Mouse (Mus musculus): ENCODE measurements around the gene Ttc9c.
A peak's percentile ranks its signal among the peaks of the same experiment; 100 is the strongest.

Ttc9c gene

DNA sequence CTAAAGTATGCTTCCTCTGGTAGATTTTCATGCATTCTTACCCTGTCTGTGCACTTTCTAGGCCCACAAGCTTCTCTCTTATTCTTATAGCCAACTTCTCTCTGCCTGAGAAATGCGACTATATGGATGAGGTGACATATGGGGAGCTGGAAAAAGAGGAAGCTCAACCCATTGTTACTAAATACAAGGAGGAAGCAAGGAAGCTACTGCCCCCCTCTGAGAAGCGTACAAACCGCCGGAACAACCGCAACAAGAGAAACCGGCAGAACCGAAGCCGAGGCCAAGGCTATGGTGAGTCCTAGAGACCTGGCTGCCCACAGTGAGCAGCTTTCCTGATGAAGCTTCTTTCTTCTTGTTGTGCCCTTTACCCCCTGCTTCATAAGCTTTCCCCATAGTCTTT, 10.5 kb upstream of the Ttc9c start, which contains the start of gene AC129217.1:
Gene AC129217.1, plus strand, starts transcription at position 114 of the 400 bp plus-strand sequence.
- no peak for DNase-seq

DNA sequence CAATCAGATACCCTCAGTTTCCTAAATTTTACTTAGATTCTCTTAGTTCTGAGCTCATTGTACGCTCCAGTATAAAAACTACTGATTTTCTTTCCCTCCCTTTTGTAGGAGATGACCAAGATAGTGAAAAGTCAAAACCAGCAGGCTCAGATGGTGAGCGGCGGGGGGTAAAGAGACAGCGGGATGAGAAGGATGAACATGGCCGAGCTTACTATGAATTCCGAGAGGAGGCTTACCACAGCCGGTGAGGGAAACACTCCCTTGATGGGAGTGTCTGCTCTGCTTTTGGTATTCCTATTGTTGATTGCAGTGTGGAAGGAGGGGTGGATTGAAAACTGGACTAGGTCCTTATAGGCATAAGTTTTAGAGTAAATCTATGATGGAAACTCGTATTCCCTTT, 3.6 kb upstream of the Ttc9c start:
- peak; percentile 70 to 77 for DNase-seq

DNA sequence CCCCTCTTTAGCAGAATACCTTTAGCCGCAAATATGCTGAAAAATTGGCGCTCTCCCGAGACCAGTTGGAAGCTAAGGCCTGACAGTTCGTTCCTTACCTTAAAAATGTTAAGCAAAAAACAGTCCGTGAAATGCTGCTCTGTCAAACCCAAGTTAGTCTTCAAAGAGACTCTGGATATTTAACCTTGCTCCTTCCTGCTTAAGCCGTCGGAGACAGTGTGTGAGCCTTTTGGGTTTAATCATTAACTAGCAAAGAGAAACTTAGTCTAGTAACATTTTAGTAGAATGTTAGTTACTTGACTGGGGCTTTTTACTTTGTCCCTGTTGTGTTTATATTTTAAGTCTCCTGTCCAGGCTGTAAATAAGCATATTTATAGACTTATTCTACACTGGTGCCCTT, 2.0 kb upstream of the Ttc9c start:
- DNase-seq, result no peak

DNA sequence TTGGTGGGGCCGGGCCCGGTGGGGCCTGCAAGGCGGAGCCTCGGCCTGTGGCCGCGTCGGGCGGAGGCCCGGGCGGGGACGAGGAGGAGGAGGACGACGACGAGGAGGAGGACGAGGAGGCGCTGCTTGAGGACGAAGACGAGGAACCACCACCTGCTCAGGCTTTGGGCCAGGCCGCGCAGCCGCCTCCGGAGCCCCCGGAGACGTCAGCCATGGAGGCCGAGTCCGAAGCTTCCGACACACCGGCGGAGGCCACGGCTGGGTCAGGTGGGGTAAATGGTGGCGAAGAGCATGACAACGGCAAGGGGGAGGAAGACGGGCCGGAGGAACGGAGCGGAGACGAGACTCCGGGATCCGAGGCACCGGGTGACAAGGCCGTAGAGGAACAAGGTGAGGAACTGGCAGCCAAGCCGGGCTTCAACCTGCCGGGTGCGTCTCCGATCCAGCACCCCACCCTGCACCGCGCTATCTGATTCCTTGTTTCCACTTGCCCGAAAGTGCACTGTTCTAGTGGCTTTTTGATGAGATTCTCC, 1.4 kb upstream of the Ttc9c start:
- DNase-seq, result peak in 1 of 2 experiments; percentile 64

DNA sequence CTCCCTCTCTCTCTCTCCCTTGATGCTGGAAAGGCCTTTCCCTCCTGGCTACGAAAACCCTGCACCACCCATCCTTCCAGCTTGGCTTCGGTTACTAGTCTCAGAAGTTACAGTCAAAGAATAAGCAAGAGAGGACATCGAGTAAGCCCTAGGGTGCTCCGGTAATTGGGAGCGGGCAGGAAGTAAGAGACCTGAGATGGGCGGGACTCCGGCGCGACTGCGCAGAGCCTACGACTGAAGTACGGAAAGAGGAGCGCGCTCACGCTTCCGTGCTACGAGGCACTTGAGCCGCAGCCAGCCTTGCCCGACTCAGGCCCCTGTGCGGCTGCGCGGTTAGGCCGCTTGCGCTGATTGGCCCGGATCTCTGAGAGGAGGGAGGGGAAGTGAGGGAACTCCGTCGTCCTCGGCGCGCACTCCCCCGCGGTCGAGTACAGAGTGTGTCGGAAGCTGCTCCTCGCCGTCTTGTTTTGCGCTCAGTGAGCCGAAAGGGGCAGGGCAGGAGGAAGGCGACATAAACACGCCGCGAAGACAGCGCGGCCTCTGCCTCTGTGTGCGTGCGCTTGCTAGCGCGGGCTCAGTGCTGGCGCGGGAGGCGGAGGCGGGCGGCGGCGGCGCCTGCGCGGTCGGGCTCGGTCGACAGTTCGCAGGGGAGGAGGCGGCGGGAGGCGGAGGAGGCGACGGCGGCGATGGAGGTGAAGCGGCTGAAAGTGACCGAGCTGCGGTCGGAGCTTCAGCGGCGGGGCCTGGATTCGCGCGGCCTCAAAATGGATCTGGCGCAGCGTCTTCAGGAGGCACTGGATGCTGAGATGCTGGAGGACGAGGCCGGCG, 677 bp upstream of the Ttc9c start, which contains the start of gene Hnrnpul2:
Gene Hnrnpul2, plus strand, starts transcription at position 415 of the 828 bp plus-strand sequence.
- DNase-seq, result peak; percentile 99

DNA sequence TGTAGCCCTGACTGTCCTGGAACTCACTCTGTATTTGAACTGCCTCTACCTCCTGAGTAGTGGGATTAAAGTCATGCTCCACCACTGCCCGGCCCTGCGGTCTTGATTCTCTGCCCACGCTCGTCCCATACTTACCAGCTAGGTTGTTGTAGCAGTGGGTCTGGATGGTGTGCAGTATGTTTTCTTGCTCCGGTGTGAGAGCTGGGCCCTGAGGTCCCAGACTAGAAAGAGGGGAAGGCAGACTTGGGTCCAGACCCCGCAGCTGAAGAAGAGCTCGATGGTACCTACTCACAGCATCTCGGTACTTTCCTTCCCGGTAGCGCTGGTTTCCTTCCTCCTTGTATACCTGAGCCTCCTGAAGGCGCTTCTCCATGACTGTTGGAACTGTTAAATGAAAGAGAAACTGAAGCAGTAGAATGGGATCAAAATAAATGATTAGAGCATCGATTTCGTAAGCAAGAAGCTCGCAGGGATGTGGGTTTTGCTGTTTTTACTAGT, 783 bp downstream of the Ttc9c start:
- peak in 1 of 2 experiments; percentile 32 for DNase-seq

DNA sequence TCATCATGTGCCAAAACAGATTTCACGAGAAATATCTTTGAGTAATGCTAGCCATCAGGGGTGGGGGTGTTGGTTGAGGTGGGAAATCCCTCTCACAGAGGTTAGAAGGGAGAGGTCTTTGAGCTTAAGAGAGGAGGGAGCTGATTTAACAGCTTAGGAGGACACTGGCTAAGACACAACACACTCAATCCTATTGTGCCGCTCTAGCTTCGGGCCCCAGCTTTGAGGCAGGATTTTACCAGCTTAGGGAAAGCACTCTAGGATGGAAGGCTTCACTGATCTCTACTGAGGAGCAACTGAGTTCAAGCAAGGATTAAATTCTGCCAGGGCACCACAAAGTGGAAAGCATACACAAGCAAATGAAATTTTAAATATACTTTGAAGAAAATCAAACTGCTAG, 2.1 kb downstream of the Ttc9c start:
- no peak for DNase-seq

DNA sequence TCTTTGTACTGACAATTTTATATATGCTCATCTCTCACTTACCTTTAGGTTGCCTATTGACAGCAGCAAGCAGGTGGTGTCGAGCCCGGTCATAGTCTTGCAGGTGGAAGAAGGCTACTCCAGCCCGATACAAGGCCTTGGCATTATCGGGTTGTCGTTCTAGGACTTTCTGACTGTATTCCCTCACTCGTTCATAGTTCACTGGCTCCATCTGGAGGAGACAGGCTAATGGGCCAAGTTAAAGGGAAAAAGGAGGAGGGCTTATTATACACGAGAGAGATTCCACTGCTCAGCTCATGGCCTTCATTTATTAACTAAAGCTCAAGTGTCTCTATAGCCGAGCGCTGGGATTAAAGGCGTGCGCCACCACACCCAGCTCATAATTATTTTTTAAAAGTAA, 3.3 kb downstream of the Ttc9c start:
- no peak for DNase-seq

DNA sequence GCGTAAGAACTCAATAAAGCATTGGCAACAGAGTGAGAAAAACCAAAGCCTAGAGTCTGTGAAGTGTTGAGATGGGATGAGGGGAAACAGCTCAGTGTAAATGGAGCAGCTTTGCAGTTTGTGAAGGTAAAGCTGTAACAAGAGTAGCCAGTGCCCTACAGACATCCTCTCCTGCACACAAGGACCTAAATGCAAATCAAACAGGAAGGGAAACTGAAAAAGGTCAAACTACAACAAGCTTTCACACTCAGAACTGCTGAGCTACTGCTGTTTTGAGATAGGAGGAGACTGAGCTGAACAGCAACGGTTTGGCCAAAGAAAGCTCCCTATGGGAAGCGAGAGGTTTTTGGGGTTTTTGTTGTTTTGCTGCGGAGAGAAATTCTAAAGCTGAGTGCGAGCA, 12.3 kb downstream of the Ttc9c start:
- DNase-seq, result no peak

DNA sequence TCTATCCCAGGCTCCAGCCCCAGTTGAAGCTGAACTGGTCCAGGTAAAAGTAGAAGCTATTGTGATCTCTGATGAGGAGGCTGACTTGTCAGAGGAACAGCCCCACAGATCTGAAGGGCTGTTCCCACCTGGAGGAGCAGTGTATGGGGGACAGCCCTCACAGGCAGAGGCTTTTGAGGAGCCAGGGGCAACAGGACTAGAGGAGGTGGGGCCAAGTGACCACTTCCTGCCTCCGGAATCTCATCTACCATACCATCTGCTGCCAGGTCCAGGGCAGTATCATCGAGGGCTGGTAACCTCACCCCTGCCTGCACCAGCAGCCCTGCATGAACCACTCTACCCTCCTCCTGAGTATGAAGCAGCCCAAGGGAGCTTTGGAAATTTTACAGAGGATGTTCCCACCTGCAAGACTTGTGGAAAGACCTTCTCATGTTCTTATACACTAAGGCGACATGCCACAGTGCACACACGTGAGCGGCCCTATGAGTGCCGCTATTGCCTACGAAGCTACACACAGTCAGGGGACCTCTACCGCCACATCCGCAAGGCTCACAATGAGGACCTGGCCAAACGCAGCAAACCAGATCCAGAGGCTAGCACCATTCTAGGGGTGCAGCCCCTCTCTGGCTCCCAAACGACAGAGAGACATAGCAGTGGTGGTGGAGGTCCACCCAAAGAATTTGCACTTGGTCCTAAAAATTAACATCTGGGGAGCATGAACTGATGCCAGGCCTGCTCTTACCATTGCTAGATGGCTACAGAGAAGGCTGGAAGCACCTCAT, 15.1 kb downstream of the Ttc9c start:
- no peak for DNase-seq

DNA sequence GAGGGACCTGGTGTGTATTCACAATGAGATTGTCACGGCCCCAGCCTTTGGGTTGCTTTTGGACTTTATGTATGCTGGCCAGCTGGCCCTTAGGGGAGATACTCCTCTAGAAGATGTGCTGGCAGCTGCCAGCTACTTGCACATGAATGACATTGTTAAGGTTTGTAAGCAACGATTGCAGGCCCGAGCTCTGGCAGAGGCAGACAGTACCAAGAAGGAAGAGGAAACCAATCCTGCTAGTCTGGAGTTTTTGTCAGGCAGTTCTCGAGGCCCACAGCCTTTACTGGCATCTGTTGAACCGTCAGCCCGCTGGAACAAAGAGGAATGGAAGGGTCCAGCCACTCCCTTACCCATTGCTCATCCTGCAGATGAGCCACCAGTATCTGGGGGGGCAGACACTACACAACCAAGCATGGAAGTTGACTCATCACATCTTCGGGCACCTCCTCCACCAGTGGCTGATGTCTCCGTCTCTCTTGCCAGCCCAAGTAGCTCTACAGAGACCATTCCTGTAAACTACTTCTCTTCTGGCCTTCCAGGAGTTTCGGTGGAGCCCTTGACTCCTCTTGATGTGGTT, 15.8 kb downstream of the Ttc9c start:
- DNase-seq, result no peak

DNA sequence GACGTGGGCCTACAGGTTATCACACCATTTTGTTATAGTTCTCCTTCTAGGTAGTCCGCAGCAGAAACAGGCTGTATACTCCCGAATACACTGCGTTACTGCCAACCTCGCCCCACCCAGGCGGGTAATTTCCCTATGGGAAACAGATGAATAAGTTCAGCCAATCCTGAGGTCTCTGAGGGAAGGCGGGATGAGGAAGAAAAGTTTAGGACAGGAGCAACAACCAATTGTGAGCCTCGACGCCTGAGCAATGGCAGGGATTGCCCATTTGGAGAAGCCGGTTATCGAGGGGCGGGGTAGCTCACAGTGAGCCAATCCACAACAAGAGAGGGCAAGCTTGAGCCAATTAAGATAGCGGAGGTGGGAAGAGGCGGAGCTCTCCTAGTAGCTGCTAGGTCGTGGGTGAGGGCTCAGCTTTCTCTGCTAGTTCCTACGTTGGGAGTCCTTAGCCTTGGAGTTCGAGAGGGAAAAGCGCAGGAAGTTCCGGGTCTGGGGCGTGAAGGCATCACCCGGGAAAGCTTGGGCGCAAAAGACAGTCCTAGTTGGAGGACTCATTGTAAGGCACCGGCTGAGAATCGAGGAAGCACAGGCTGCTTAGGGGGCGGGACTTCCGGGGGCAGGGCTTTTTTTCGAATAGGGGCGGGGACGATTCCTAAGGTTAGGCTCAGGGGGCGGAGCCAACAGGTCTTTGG, 16.9 kb downstream of the Ttc9c start, which contains the start of gene Zbtb3:
Gene Zbtb3, plus strand, starts transcription at position 426 of the 692 bp plus-strand sequence.
- peak; percentile 91 to 98 for DNase-seq

DNA sequence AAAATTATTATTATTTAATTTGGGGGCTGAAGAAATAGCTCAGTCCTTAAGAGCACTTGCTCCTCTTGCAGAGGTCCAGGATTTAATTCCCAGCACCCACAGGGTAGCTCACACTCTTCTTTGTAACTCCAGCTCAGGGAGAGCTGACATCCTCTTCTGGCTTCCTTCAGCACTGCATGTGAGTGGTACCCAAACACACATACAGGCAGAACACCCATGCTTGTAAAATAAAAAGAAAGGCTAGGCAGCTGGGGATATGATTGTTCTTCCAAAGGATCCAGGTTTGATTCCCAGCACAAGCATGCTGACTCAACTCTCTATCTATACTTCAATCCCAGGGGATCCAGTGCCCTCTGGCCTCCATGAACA, 20.2 kb downstream of the Ttc9c start:
- DNase-seq, result no peak

DNA sequence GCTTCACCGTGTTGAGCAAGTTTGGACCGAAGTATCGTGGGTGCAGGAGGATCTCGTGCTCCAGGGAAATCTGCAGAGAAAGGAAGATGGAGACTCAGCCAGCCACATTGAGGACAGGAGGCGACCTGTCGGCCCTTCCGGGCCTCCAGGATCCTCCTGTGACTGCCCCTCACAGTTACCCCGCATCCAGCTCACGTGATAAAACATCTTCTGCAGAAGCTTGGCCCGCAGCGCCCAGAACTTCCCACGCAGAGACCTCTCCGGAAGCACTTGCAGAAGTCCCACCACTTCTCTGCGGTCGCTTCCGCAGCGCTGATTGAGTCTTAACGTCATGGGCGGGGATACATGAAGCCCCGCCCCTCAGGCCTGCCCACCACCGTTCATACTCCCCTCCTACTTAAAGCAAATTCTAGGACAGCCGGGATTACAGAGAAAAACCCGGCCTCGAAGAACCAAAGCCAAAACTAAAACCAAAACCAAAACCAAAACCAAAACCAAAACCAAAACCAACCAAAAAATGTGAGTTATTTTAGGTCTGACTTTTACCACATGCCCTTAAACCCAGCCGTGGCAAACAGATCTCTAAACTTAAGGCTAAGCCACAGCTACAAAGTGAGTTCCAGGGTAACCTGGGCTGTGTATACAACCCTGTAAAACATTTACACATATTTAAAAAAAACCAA, 20.7 kb downstream of the Ttc9c start, which contains the start of gene Polr2g:
Gene Polr2g, minus strand, starts transcription at position 314 of the 683 bp plus-strand sequence.
- peak; percentile 88 to 91 for DNase-seq

DNA sequence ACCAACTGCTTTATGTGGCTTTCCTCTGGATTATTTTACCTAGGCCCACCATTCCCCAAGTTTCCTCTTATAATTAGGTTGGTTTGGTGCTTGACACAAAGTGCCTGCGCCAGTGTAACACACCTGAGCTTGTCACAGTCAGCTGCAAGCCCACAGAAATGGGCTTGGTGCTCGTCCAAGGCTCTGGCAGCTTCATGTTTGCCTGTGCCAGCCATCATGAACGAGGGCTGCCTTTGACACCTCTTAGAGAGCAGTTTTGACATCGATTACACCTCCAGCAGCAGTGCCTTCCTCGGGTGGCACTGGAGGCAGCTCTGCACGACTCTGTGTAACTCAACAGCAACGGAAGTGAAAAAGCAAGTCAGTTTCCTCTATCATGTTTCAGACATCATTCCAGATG, 29.0 kb downstream of the Ttc9c start:
- DNase-seq, result no peak

DNA sequence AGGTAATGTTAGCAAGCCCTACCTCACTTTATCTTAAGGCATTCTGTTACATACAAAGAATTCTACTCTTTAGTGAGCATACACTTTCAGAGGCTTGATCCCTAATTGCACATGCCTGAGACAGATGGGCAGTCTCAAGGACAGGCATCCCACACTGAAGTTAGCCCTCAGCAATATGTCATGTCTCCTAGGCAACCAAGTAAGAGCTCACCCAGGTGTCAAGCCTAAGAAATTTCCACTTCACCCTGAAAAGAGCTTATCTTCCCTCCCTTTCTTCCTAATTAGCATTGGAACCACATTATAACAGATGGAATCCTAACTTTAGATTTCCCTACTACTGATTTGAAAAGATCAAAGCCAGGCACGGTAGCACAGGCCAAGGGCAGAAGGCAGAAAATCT, 30.0 kb downstream of the Ttc9c start:
- DNase-seq, result no peak

DNA sequence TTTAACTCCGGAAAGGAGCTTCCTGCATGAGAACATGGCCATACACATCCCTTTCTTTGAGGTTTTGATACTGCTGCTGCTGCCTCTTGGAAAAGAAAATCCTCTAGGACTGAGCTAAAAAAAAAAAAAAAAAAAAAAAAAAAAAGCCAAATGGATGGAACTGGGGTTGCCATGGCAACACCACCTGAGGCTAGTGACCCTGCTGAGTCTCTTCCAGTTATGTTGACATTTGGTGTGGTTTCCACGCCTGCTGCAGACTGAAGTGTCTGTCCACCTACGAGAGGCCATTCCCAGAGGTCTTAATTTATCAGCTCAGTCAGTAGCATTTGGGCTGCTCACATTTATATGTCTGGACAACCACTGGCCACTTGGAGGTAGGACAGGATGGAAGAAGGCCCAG, 30.6 kb downstream of the Ttc9c start:
- DNase-seq, result peak in 1 of 2 experiments; percentile 30

DNA sequence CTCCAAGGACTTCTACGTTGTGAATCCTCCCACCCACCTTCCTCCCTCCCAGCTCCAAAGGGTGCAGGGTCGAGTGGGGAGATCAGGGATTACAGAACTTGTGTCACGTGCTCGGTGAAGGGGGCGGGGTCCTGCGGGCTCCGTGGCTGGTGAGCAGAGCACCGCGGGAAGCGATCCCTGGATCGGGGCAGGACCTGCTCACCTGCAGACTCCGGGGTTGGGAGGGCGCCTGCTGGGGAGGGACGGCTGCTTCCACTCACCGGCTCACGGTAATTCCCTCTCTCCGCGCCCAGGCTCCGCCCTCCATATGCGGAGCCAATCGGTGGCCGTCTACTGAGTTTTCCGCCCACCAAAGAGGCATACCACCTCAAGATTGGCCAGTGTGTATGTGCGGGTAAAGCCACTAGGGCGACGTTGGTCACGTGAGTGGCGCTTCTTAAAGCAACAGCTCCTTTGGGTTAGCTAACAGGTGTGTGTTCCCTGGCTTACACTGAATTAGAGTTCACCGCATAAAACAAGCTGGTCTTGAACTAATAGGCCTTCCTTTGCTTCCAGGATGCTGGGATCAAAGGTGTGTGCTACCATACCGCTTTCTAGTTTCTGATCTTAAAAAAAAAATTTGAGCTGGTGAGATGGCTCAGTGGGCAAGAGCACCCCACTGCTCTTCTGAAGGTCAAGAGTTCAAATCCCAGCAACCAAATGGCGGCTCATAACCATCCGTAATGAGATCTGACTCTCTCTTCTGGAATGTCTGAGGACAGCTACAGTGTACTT, 32.9 kb downstream of the Ttc9c start, which contains the start of gene Taf6l:
Gene Taf6l, minus strand, starts transcription at position 410 of the 774 bp plus-strand sequence.
- peak; percentile 88 to 97 for DNase-seq

DNA sequence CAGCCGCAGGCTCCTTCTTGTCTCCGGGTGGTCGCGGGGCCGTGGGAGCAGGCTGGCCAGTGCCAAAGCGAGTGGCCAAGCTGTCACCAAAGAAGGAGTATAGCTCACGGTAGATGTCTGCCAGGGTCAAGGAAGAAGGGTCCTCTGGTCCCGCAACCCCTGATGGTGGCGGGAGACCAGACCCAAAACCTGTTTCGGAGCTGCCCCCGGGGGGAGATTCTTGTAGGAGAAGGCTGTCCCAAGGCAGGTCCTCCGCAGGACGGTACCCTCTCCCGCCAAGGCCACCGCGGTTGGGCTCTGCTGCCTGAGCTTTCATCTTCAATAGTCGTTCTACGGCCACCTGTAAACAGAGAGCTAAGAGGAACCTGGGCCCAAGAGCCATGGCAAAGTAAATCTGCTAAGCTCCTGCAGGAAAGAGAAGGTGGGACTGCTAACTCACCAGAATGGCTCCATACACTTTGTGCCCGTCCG, 44.1 kb downstream of the Ttc9c start:
- peak in 1 of 2 experiments; percentile 30 for DNase-seq

DNA sequence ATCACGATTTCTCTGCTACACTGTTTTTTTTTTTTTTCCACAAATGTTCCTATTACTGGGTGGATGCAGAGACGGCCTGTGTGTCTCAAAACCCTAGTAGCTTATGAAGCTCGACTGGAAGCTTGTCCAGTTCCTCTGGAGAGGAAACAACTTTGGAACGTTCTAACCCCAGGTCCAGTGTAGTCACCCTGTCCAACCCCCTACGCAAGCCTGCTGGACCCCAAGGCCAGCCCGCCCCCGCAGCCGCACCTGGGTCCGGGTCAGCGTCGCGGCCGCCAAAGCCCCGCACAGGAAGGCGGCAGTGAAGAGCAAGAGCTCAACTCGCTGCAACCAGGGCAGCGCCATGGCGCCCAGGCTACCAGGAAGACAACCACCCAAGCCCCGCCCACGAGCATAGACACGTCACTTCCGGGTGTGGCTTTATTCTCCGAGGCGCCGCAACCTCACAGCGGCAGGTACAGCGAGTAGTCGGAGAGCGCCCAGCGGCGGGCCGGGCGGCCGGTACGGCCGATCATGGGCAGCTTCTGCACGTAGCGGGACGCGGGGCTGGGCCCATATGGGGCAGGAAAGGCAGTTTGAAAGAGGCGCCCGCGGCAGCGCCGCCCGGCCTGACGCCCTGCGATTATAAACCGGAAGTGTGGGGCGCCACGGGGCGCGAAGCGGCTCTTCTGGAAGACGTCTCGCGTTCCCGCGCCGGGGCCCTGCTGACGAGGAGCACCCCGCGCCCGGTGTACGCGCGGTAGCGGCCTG, 44.9 kb downstream of the Ttc9c start, which contains the start of gene Tmem179b:
Gene Tmem179b, minus strand, starts transcription at position 382 of the 750 bp plus-strand sequence.
- peak; percentile 96 to 98 for DNase-seq
